Mouse (Mus musculus): ENCODE data around the gene Inpp5a. TPM values are rescaled to one million over a fixed set of nuclear protein-coding genes. Genes with fewer than 3 reads are reported as not detected.

Gene Inpp5a
- polyA plus RNA-seq, 1 experiment from 2014 or later, result 16.4 TPM

GRCm38 (mm10) chr7:139439031-139439430, 50.1 kb downstream of the Inpp5a start:
- Histone ChIP-seq H3K36me3 (no peaks in the 10 kb centered on the region), H3K4me3 (no peak overlapping the region), H3K9me3 (no peaks in the 10 kb centered on the region), H3K27me3 (no peaks in the 10 kb centered on the region), H3K4me2 (no peak overlapping the region), H3K27ac (no peak overlapping the region), H3K4me1 (replicated peaks) (peaks cover 36% of the 10 kb centered on the region), H3K9ac (no peak overlapping the region)
- no peak for ATAC-seq (ENCODE audit: low FRiP score)
- 73% methylated on average over 3 of the region's 3 CpGs for whole genome bisulfite sequencing

DNA sequence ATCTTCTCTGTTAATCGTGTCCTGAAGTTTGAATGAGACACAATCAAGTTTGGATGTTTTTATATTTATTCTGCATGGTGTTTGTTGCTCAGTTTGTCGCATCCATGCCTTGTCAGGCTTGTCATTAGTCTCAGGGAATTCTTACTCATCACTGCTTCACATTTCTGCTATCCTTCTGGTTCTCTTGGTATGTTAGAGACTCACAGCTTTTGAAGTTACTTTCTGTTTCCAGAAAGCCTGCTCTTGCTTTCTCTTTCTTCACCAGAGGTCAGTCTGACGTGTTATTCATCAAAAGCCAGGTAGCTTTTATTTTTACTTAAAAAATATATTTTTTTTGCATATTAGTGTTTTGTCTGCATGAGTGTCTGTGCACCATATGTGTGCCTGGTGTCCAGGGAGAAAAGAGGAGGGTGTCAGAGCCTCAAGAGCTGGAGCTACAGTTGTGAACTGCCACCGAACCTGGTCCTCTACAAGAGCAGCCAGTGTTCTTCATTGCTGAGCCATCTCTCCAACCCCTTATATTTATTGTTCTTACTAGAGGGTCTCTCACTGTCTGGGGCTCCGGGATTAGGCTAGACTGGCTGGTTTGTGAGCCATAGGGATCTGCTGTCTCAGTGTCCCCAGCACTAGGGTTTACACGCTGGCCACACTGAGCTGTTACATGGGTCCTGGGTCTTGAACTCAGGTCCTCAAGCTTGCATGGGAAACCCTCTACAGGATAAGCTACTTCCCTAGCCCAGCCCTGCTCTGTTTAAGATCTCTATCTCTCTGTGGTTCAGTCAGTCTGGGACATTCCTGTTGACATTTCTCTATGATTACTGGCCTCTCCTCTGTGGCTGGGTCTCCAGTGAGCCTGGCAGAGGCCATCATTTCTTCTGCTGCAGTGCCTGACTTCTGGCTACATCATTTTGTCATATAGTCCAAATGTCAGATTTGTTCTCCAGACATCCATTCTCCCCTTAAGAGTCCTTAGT, 51.3 kb downstream of the Inpp5a start:
- no peak for ATAC-seq (ENCODE audit: low FRiP score)
- Histone ChIP-seq H3K36me3 (no peaks in the 10 kb centered on the region), H3K27me3 (no peaks in the 10 kb centered on the region), H3K9ac (no peak overlapping the region), H3K4me2 (no peak overlapping the region), H3K4me1 (replicated peaks) (peaks cover 36% of the 10 kb centered on the region), H3K27ac (no peak overlapping the region), H3K4me3 (no peak overlapping the region), H3K9me3 (no peaks in the 10 kb centered on the region)
- WGBS, result 84% methylated on average over 6 of the region's 6 CpGs

GRCm38 (mm10) chr7:139441022-139441421, 52.1 kb downstream of the Inpp5a start:
- ATAC-seq (ENCODE audit: low FRiP score), result no peak
- Histone ChIP-seq H3K36me3 (no peaks in the 10 kb centered on the region), H3K9me3 (no peaks in the 10 kb centered on the region), H3K4me1 (replicated peaks) (peaks cover 36% of the 10 kb centered on the region), H3K27me3 (no peaks in the 10 kb centered on the region), H3K9ac (no peak overlapping the region), H3K4me3 (no peak overlapping the region), H3K4me2 (no peak overlapping the region), H3K27ac (peak overlapping the region; percentile 15; the same call in 1 of the 2 replicates)
- WGBS, result 15% methylated on average over 5 of the region's 5 CpGs

GRCm38 (mm10) chr7:139441761-139442211, 52.9 kb downstream of the Inpp5a start:
- Histone ChIP-seq H3K27ac (no peak overlapping the region), H3K4me2 (no peak overlapping the region), H3K9ac (peak overlapping the region; percentile 21; the same call in 1 of the 2 replicates), H3K9me3 (no peaks in the 10 kb centered on the region), H3K36me3 (no peaks in the 10 kb centered on the region), H3K4me1 (replicated peaks) (peaks cover 36% of the 10 kb centered on the region), H3K4me3 (no peak overlapping the region), H3K27me3 (no peaks in the 10 kb centered on the region)
- 72% methylated on average over 10 of the region's 10 CpGs for WGBS
- ATAC-seq (ENCODE audit: low FRiP score), result no peak

DNA sequence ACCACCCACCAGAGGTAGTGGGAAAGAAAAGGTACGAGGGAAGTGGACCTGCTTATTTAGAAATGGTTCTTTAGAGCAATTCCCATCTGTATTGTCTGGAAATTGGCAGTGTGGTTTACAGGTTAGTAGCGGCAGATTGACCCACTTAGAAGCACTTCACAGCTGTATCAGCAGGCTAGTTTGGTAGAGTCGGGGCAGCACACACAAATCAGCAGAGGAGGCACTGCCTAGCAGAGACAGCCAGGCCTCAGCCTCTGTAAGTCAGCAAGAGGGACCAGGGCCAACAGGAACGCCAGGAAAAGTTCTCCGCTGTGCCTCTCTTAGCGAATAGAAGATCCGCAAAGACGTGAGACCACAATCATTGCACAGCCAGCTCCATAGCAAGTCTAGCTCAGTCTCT, 56.7 kb downstream of the Inpp5a start:
- H3K27ac ChIP-seq, result no peak overlapping the region
- H3K27me3 ChIP-seq, result no peaks in the 10 kb centered on the region
- no peaks in the 10 kb centered on the region for H3K9me3 ChIP-seq
- no peak overlapping the region for H3K4me3 ChIP-seq
- ATAC-seq (ENCODE audit: low FRiP score), result no peak
- no peak overlapping the region for H3K4me2 ChIP-seq
- 85% methylated on average over 8 of the region's 8 CpGs for WGBS
- no peaks in the 10 kb centered on the region for H3K36me3 ChIP-seq
- no peak overlapping the region for H3K9ac ChIP-seq
- peaks cover 14% of the 10 kb centered on the region for H3K4me1 ChIP-seq (replicated peaks)

DNA sequence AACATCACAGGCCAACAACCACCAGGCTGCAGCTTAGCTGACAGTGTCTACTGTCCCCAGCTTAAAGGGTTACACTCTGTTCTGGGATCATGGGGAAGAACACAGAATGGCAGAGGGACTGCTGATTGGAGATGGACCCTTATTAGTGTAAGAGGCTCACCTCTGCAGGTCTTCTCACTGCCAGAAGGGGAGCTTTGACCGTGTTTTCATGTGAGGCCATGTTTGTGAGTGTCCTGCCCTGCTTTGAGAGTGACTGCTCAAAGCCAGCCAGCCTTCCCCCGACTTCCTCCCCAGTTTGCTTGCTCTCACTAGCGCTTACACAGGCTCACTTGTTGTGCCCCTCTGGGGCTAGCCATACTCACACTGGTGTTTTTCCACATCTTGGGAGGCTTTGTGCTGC, 58.5 kb downstream of the Inpp5a start:
- H3K27me3 ChIP-seq, result no peaks in the 10 kb centered on the region

DNA sequence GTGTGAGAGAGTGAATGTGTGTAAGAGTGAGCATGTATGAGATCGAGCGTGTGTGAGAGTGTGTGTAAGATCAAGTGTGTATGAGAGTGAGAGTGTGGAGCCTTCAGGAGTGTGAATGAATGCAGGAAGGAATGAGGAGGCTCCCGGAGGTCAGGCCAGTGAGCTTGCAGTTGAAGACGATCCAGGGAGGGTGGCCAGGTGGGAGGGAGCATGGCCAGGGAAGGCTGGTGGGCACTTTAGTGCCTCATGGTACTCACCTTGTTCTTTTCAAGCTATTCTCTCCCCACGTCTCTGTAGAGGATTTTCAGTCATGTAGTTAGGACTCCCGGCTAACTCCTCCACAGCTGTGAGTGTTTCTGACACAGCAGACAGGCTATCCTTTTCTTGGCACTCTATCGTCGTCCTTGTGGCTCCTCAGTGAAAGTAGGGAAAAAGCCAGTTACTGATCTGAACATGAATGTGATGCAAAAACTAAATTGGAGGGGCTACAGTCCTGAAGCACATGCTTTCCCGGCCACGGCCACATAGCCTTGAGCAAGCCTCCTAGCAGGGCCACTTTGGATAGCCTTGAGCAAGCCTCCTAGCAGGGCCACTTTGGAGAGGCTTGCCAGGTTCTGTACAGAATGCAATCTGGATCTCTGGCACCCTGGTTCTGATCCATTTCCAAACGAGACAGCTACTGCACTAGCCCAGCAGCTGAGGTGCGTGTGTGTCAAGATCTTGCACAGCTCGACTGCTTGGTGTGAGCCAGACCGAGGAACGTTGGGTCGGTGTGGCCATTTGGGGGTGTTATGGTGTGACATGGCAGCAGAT, 61.5 kb downstream of the Inpp5a start:
- WGBS, result 91% methylated on average over 16 of the region's 16 CpGs
- Histone ChIP-seq H3K9ac (no peak overlapping the region), H3K4me1 (replicated peaks) (no peaks in the 10 kb centered on the region), H3K27ac (no peak overlapping the region), H3K36me3 (no peaks in the 10 kb centered on the region), H3K4me3 (no peak overlapping the region), H3K27me3 (no peaks in the 10 kb centered on the region), H3K4me2 (no peak overlapping the region), H3K9me3 (no peaks in the 10 kb centered on the region)
- no peak for ATAC-seq (ENCODE audit: low FRiP score)

More for the DNA sequence above, 58.5 kb downstream of the Inpp5a start:
- H3K9ac ChIP-seq, result no peak overlapping the region
- H3K27ac ChIP-seq, result no peak overlapping the region
- WGBS, result 91% methylated on average over 3 of the region's 3 CpGs
- no peaks in the 10 kb centered on the region for H3K4me1 ChIP-seq (replicated peaks)
- H3K9me3 ChIP-seq, result no peaks in the 10 kb centered on the region
- H3K4me3 ChIP-seq, result no peak overlapping the region
- H3K4me2 ChIP-seq, result no peak overlapping the region
- H3K36me3 ChIP-seq, result no peaks in the 10 kb centered on the region
- ATAC-seq (ENCODE audit: low FRiP score), result no peak

- Histone ChIP-seq H3K4me3 (no peak overlapping the region), H3K4me2 (no peak overlapping the region), H3K27ac (no peak overlapping the region), H3K36me3 (no peaks in the 10 kb centered on the region), H3K4me1 (replicated peaks) (0 out of 2 replicates have a peak, but pooled peaks cover 4% of the 10 kb centered on the region), H3K27me3 (no peaks in the 10 kb centered on the region), H3K9me3 (no peaks in the 10 kb centered on the region), H3K9ac (no peak overlapping the region)
- no peak for ATAC-seq (ENCODE audit: low FRiP score)
- WGBS, result 95% methylated on average over 5 of the region's 5 CpGs
These were observed 62.8 kb downstream of the Inpp5a start for GRCm38 (mm10) chr7:139451711-139452110.

DNA sequence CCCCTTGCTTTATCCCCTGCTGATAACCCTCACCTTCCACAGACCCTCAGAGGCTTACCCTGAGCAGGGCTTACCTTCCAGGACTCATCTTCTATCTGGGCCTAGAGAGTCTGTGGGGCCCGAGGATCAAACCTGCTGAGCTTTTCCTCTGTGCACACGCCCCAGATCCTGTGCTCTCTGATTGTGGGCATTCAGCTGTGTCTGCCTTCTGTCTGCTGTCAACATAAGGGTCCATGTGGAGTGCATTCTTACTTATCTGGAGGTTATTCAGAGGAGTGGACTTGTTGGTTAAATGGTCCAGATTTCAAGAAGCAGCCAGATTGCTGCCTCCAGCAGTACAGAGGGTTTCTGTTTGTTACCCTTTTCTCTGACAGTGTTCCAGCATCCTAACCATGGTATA, 63.3 kb downstream of the Inpp5a start:
- Histone ChIP-seq H3K27me3 (no peaks in the 10 kb centered on the region), H3K27ac (no peak overlapping the region), H3K9me3 (no peaks in the 10 kb centered on the region), H3K4me2 (no peak overlapping the region), H3K9ac (no peak overlapping the region), H3K36me3 (no peaks in the 10 kb centered on the region), H3K4me1 (replicated peaks) (0 out of 2 replicates have a peak, but pooled peaks cover 5% of the 10 kb centered on the region), H3K4me3 (no peak overlapping the region)
- WGBS, result 78% methylated on average over 2 of the region's 2 CpGs
- no peak for ATAC-seq (ENCODE audit: low FRiP score)

DNA sequence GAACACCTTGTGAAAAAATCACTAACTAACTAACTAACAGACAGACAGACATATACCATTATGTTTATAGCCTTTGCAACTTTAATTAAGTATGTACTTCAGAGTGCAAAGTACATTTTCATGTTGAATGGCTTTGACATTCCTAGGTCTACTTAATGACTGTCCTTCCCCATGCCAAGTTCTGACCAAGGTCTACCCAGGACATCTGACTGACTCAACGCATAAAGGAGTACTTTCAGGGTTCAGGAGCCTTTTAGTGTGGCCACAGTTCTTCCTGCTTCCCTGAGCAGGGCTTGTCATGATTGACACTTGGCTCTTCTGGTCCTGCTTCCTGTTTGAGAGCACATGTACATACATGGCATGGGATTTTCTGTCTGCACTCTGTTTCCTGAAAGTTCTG, 64.3 kb downstream of the Inpp5a start:
- H3K9ac ChIP-seq, result no peak overlapping the region
- no peak overlapping the region for H3K4me2 ChIP-seq
- no peak overlapping the region for H3K4me3 ChIP-seq
- H3K27me3 ChIP-seq, result no peaks in the 10 kb centered on the region
- H3K9me3 ChIP-seq, result no peaks in the 10 kb centered on the region
- no peak overlapping the region for H3K27ac ChIP-seq
- WGBS, result 93% methylated on average over 1 of the region's 1 CpGs
- ATAC-seq (ENCODE audit: low FRiP score), result no peak
- no peaks in the 10 kb centered on the region for H3K36me3 ChIP-seq
- 0 out of 2 replicates have a peak, but pooled peaks cover 5% of the 10 kb centered on the region for H3K4me1 ChIP-seq (replicated peaks)

- Histone ChIP-seq H3K9me3 (no peaks in the 10 kb centered on the region), H3K27me3 (no peaks in the 10 kb centered on the region), H3K27ac (no peak overlapping the region), H3K9ac (no peak overlapping the region), H3K4me3 (no peak overlapping the region), H3K4me1 (replicated peaks) (0 out of 2 replicates have a peak, but pooled peaks cover 5% of the 10 kb centered on the region), H3K4me2 (no peak overlapping the region), H3K36me3 (no peaks in the 10 kb centered on the region)
- 76% methylated on average over 3 of the region's 3 CpGs for WGBS
- ATAC-seq (ENCODE audit: low FRiP score), result no peak
These were observed 65.4 kb downstream of the Inpp5a start for GRCm38 (mm10) chr7:139454285-139454684.

GRCm38 (mm10) chr7:139456759-139457158, 67.8 kb downstream of the Inpp5a start:
- Histone ChIP-seq H3K9me3 (no peaks in the 10 kb centered on the region), H3K36me3 (no peaks in the 10 kb centered on the region), H3K9ac (no peak overlapping the region), H3K4me1 (replicated peaks) (0 out of 2 replicates have a peak, but pooled peaks cover 5% of the 10 kb centered on the region), H3K27me3 (no peaks in the 10 kb centered on the region), H3K27ac (no peak overlapping the region), H3K4me2 (no peak overlapping the region), H3K4me3 (no peak overlapping the region)
- 68% methylated on average over 6 of the region's 6 CpGs for WGBS
- no peak for ATAC-seq (ENCODE audit: low FRiP score)

Data from hindbrain, embryonic 13.5 days (tissue).